Mouse (Mus musculus) MEL (cell line): Measurements from ENCODE around the gene Elavl1. TPM values are rescaled to one million over a fixed set of nuclear protein-coding genes. Genes with fewer than 3 reads are reported as not detected.

Source experiments
- DNase-seq: peaks from one replicate; pipeline ENCODE4 v3.0.0; 2011; ENCODE audit warnings: low read depth, low spot score
- H3K27ac ChIP-seq: 2 replicates; pipeline ENCODE4 v1.5.1; 2012; ENCODE audit warnings: low read depth, mild to moderate bottlenecking, control low read depth, low read length, moderate library complexity; ENCODE audit not compliant: control insufficient read depth
- H3K27me3 ChIP-seq, 2 experiments: fragments of 150-350 bp in 1 of 2; sonication (generic) in 1 of 2; 2 replicates each; pipeline ENCODE4 v1.6.1; 2012; ENCODE audit warnings: low read length in 2 of 2, mild to moderate bottlenecking in 2 of 2, improper control_type of control experiment in 1 of 2, moderate library complexity in 1 of 2; ENCODE audit not compliant: insufficient read depth in 2 of 2, control insufficient read depth in 1 of 2
- H3K36me3 ChIP-seq, 2 experiments: 2 replicates each; pipeline ENCODE4 v1.6.1; 2012 to 2014; ENCODE audit warnings: low read length in 2 of 2, improper control_type of control experiment in 1 of 2, inconsistent platforms in 1 of 2, mild to moderate bottlenecking in 1 of 2; ENCODE audit not compliant: insufficient read depth in 2 of 2, control insufficient read depth in 1 of 2
- H3K4me1 ChIP-seq, 2 experiments: fragments of 150-350 bp in 1 of 2; sonication (generic) in 1 of 2; 2 replicates each; pipeline ENCODE4 v1.6.1; 2012; ENCODE audit warnings: low read length in 2 of 2, improper control_type of control experiment in 1 of 2, mild to moderate bottlenecking in 1 of 2; ENCODE audit not compliant: insufficient read depth in 2 of 2, control insufficient read depth in 1 of 2
- H3K4me3 ChIP-seq, 2 experiments: fragments of 150-350 bp in 1 of 2; sonication (generic) in 1 of 2; 2 replicates each; pipeline ENCODE4 v1.5.1; 2012; ENCODE audit warnings: low read depth in 2 of 2, low read length in 2 of 2, mild to moderate bottlenecking in 2 of 2, moderate library complexity in 2 of 2, control low read depth in 1 of 2, improper control_type of control experiment in 1 of 2; ENCODE audit not compliant: control insufficient read depth in 1 of 2, insufficient read depth in 1 of 2
- H3K79me2 ChIP-seq: 2 replicates; pipeline ENCODE4 v1.6.1; 2012; ENCODE audit warnings: mild to moderate bottlenecking, low read length, moderate library complexity; ENCODE audit not compliant: control insufficient read depth, poor library complexity, insufficient read depth
- H3K9ac ChIP-seq: 2 replicates; pipeline ENCODE4 v1.6.1; 2012; ENCODE audit warnings: low read depth, mild to moderate bottlenecking, control low read depth, low read length, moderate library complexity; ENCODE audit not compliant: control insufficient read depth, poor library complexity, severe bottlenecking
- H3K9me3 ChIP-seq: fragments of 150-350 bp; sonication (generic); replicated peaks from 2 replicates; pipeline ENCODE4 v1.6.1; 2012; ENCODE audit warnings: mild to moderate bottlenecking, low read length, improper control_type of control experiment, moderate library complexity; ENCODE audit not compliant: insufficient read depth
- BHLHE40 ChIP-seq: IDR thresholded peaks from 2 replicates; pipeline ENCODE4 v1.6.1; 2012; ENCODE audit warnings: low read depth, mild to moderate bottlenecking, inconsistent platforms, low read length, improper control_type of control experiment, borderline replicate concordance
- CHD1 ChIP-seq: IDR thresholded peaks from 2 replicates; pipeline ENCODE4 v1.6.1; 2012; ENCODE audit warnings: low read depth, mild to moderate bottlenecking, inconsistent platforms, low read length, improper control_type of control experiment
- CHD2 ChIP-seq: IDR thresholded peaks from 2 replicates; pipeline ENCODE4 v1.6.1; 2011; ENCODE audit warnings: low read length, improper control_type of control experiment
- CTCF ChIP-seq, 3 experiments: IDR thresholded peaks in 2 of 3; conservative IDR thresholded peaks in 1 of 3; 2 replicates each; pipeline ENCODE4 v1.5.1; 2011 to 2012; ENCODE audit warnings: low read length in 3 of 3, low read depth in 2 of 3, mild to moderate bottlenecking in 2 of 3, improper control_type of control experiment in 1 of 3, inconsistent platforms in 1 of 3, mixed read lengths in 1 of 3, moderate library complexity in 1 of 3; ENCODE audit not compliant: control insufficient read depth in 1 of 3, insufficient read depth in 1 of 3, poor library complexity in 1 of 3, severe bottlenecking in 1 of 3
- E2F4 ChIP-seq: IDR thresholded peaks from 2 replicates; pipeline ENCODE4 v1.6.1; 2011; ENCODE audit warnings: low read depth, low read length, improper control_type of control experiment, borderline replicate concordance
- ELF1 ChIP-seq: IDR thresholded peaks from 2 replicates; pipeline ENCODE4 v1.6.1; 2014; ENCODE audit warnings: low read depth, mild to moderate bottlenecking, inconsistent platforms, low read length, improper control_type of control experiment, moderate library complexity
- EP300 ChIP-seq, 2 experiments: IDR thresholded peaks; 2 replicates each; pipeline ENCODE4 v1.6.1; 2011; ENCODE audit warnings: improper control_type of control experiment in 2 of 2, low read length in 2 of 2, low read depth in 1 of 2, mild to moderate bottlenecking in 1 of 2
- ETS1 ChIP-seq: IDR thresholded peaks from 2 replicates; pipeline ENCODE4 v1.6.1; 2012; ENCODE audit warnings: low read depth, mild to moderate bottlenecking, inconsistent platforms, low read length, improper control_type of control experiment, moderate library complexity
- GABPA ChIP-seq: IDR thresholded peaks from 2 replicates; pipeline ENCODE4 v1.6.1; 2012; ENCODE audit warnings: low read depth, mild to moderate bottlenecking, inconsistent platforms, low read length, improper control_type of control experiment, moderate library complexity
- GATA1 ChIP-seq: IDR thresholded peaks from 2 replicates; pipeline ENCODE4 v1.6.1; 2011; ENCODE audit warnings: low read depth, low read length, improper control_type of control experiment
- HCFC1 ChIP-seq: IDR thresholded peaks from 2 replicates; pipeline ENCODE4 v1.6.1; 2012; ENCODE audit warnings: low read depth, mild to moderate bottlenecking, inconsistent platforms, low read length, improper control_type of control experiment, moderate library complexity
- JUND ChIP-seq: IDR thresholded peaks from 2 replicates; pipeline ENCODE4 v1.6.1; 2011; ENCODE audit warnings: low read depth, mild to moderate bottlenecking, improper control_type of control experiment, low read length
- KAT2A ChIP-seq: conservative IDR thresholded peaks from 2 replicates; pipeline ENCODE4 v1.6.1; 2012; ENCODE audit warnings: low read depth, low read length, improper control_type of control experiment, inconsistent platforms
- MAFK ChIP-seq: IDR thresholded peaks from 2 replicates; pipeline ENCODE4 v1.6.1; 2011; ENCODE audit warnings: low read depth, mild to moderate bottlenecking, low read length, improper control_type of control experiment, borderline replicate concordance
- MAZ ChIP-seq: IDR thresholded peaks from 2 replicates; pipeline ENCODE4 v1.6.1; 2012; ENCODE audit warnings: low read depth, mild to moderate bottlenecking, inconsistent platforms, low read length, improper control_type of control experiment
- MEF2A ChIP-seq: IDR thresholded peaks from 2 replicates; pipeline ENCODE4 v1.6.1; 2014; ENCODE audit warnings: low read depth, mild to moderate bottlenecking, inconsistent platforms, low read length, improper control_type of control experiment; ENCODE audit not compliant: poor library complexity, insufficient replicate concordance, severe bottlenecking; ENCODE audit errors: extremely low read depth
- MXI1 ChIP-seq: IDR thresholded peaks from 2 replicates; pipeline ENCODE4 v1.6.1; 2011; ENCODE audit warnings: mild to moderate bottlenecking, low read depth, low read length, improper control_type of control experiment
- MYB ChIP-seq: IDR thresholded peaks from 2 replicates; pipeline ENCODE4 v1.6.1; 2011; ENCODE audit warnings: mild to moderate bottlenecking, low read depth, low read length, improper control_type of control experiment
- MYC ChIP-seq: IDR thresholded peaks from 2 replicates; pipeline ENCODE4 v1.6.1; 2011; ENCODE audit warnings: low read depth, mild to moderate bottlenecking, low read length, improper control_type of control experiment, moderate library complexity
- NELFE ChIP-seq: IDR thresholded peaks from 2 replicates; pipeline ENCODE4 v1.6.1; 2011; ENCODE audit warnings: low read depth, low read length, improper control_type of control experiment
- NRF1 ChIP-seq: IDR thresholded peaks from 2 replicates; pipeline ENCODE4 v1.6.1; 2014; ENCODE audit warnings: low read depth, mild to moderate bottlenecking, inconsistent platforms, low read length, improper control_type of control experiment, moderate library complexity; ENCODE audit not compliant: poor library complexity, insufficient read depth, severe bottlenecking
- POLR2A ChIP-seq, 2 experiments: IDR thresholded peaks; 2 replicates each; pipeline ENCODE4 v1.6.1; 2011 to 2012; ENCODE audit warnings: low read length in 2 of 2, mild to moderate bottlenecking in 2 of 2, control low read depth in 1 of 2, improper control_type of control experiment in 1 of 2, low read depth in 1 of 2, moderate library complexity in 1 of 2; ENCODE audit not compliant: control insufficient read depth in 1 of 2, insufficient read depth in 1 of 2, poor library complexity in 1 of 2
- POLR2AphosphoS2 ChIP-seq: IDR thresholded peaks from 2 replicates; pipeline ENCODE4 v1.6.1; 2011; ENCODE audit warnings: low read length, improper control_type of control experiment
- POLR2AphosphoS5 ChIP-seq: IDR thresholded peaks from 2 replicates; pipeline ENCODE4 v1.6.1; 2012; ENCODE audit warnings: low read depth, borderline replicate concordance, mild to moderate bottlenecking, inconsistent platforms, low read length, moderate library complexity, mixed read lengths
- RAD21 ChIP-seq: IDR thresholded peaks from 2 replicates; pipeline ENCODE4 v1.6.1; 2011; ENCODE audit warnings: mild to moderate bottlenecking, low read depth, low read length, improper control_type of control experiment
- SIN3A ChIP-seq: IDR thresholded peaks from 2 replicates; pipeline ENCODE4 v1.6.1; 2012; ENCODE audit warnings: low read length, improper control_type of control experiment, inconsistent platforms
- SMC3 ChIP-seq: IDR thresholded peaks from 2 replicates; pipeline ENCODE4 v1.6.1; 2011; ENCODE audit warnings: low read depth, low read length, improper control_type of control experiment
- TAL1 ChIP-seq: IDR thresholded peaks from 2 replicates; pipeline ENCODE4 v1.6.1; 2012; ENCODE audit warnings: mild to moderate bottlenecking, inconsistent platforms, low read length, moderate library complexity, mixed read lengths
- TBP ChIP-seq: IDR thresholded peaks from 2 replicates; pipeline ENCODE4 v1.8.0; 2011; ENCODE audit warnings: low read depth, low read length, improper control_type of control experiment
- TCF12 ChIP-seq: IDR thresholded peaks from 2 replicates; pipeline ENCODE4 v1.6.1; 2014; ENCODE audit warnings: low read depth, mild to moderate bottlenecking, inconsistent platforms, low read length, improper control_type of control experiment, moderate library complexity
- UBTF ChIP-seq: IDR thresholded peaks from 2 replicates; pipeline ENCODE4 v1.6.1; 2012; ENCODE audit warnings: low read depth, mild to moderate bottlenecking, inconsistent platforms, low read length, improper control_type of control experiment, moderate library complexity, borderline replicate concordance; ENCODE audit not compliant: insufficient read depth
- USF1 ChIP-seq: IDR thresholded peaks from 2 replicates; pipeline ENCODE4 v1.6.1; 2014; ENCODE audit warnings: low read depth, mild to moderate bottlenecking, inconsistent platforms, low read length, improper control_type of control experiment, moderate library complexity
- ZC3H11A ChIP-seq: IDR thresholded peaks from 2 replicates; pipeline ENCODE4 v1.6.1; 2012; ENCODE audit warnings: low read depth, mild to moderate bottlenecking, inconsistent platforms, low read length, improper control_type of control experiment
- ZKSCAN1 ChIP-seq: IDR thresholded peaks from 2 replicates; pipeline ENCODE4 v1.6.1; 2012; ENCODE audit warnings: low read depth, mild to moderate bottlenecking, inconsistent platforms, low read length, improper control_type of control experiment, moderate library complexity
- ZMIZ1 ChIP-seq: IDR thresholded peaks from 2 replicates; pipeline ENCODE4 v1.6.1; 2012; ENCODE audit warnings: low read depth, mild to moderate bottlenecking, inconsistent platforms, low read length, improper control_type of control experiment, moderate library complexity
- ZNF384 ChIP-seq: IDR thresholded peaks from 2 replicates; pipeline ENCODE4 v1.6.1; 2012; ENCODE audit warnings: low read depth, mild to moderate bottlenecking, inconsistent platforms, low read length, improper control_type of control experiment
- polyA plus RNA-seq, 2 experiments: library from polyadenylated mRNA; stranded (reverse) in 1 of 2; unstranded in 1 of 2; fragments of >175 nt in 1 of 2; fragments of >200 nt in 1 of 2; gene quantifications; 2 replicates each; pipeline versions ENCODE4 v1.2.1 to v1.2.4; 2012; ENCODE audit warnings: low replicate concordance in 2 of 2, low read depth in 1 of 2; ENCODE audit not compliant: insufficient read length in 2 of 2, insufficient read depth in 1 of 2, missing spikeins in 1 of 2
- total RNA-seq: library from RNA; depleted of rRNA; stranded (reverse); fragments of 300-350 nt; gene quantifications from 2 replicates; pipeline ENCODE4 v1.2.3, GENCODE M21; 2012

Gene Elavl1
- total and polyA plus RNA-seq, 3 experiments: 64.2 to 77.4 TPM; not detected in 1

DNA sequence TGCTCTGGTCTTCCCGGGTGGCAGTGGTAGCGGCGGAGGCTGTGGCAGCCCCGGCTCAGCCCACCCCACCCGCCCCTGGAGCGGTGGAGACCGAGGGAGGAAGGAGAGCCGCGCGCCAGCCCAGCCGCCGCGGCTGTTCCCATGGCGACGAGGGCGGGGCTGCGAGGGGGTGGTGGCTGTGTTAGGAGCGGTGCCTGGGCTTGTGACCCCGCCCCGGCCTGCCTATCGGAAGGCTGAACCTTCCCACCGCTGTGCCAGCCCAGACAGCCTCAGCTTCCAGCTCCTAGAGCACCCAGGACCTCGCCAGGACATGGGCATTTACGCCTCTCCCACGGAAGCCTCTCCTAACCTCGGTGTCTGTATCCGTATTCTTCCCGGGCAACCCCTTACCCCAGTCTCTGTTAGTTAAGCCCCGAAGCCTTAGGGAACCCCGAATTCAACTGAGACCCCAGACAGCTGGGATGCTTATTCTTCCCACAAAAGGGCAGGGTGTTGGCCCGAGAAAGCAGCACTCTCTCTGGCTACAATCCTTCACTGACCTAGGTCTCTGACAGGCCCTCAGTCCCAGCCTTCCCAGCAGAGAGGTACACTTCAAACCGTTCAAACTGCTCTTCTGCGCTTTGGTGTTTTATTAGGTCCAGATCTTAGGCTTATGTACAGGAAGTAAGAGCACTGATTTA lies 65.9 kb downstream of the Elavl1 start, which contains the start of gene Ctxn1:
Gene Ctxn1, minus strand, starts transcription at position 150 of the 680 bp plus-strand sequence.
- Histone ChIP-seq H3K9ac (peak within 1 kb of the TSS; percentile 54), H3K4me3 (peak within 1 kb of the TSS; percentile 41 to 50; a peak in 3 of 4 replicates), H3K27ac (no peak within 1 kb of the TSS), H3K79me2 (no peaks in the 10 kb centered on the region), H3K4me1 (peaks cover 0 to 5% of the 10 kb centered on the region in 2 experiments; a peak in 2 of 4 replicates), H3K36me3 (peaks cover 3% of the 10 kb centered on the region in 2 experiments; a peak in 3 of 4 replicates), H3K9me3 (no peaks in the 10 kb centered on the region), H3K27me3 (no peaks in the 10 kb centered on the region)
- peak; percentile 92 for DNase-seq
- no peak for TF ChIP-seq BHLHE40
- peak; percentile 63 for TF ChIP-seq USF1
- TF ChIP-seq GATA1: no peak
- no peak; the same call in 1 of the 2 replicates for TF ChIP-seq SMC3
- peak; percentile 77 for TF ChIP-seq ELF1
- peak in 1 of 2 experiments; percentile 33; a peak in 1 of 4 replicates for TF ChIP-seq POLR2A (IDR thresholded peaks at IDR 0.05; ENCODE audit: control insufficient read depth in 1 of 2, insufficient read depth in 1 of 2, low read depth in 1 of 2, low read length in 2 of 2, poor library complexity in 1 of 2)
- TF ChIP-seq RAD21: no peak
- TF ChIP-seq MEF2A: no peak
- no peak for TF ChIP-seq GABPA
- no peak for TF ChIP-seq E2F4
- TF ChIP-seq ETS1: no peak
- TF ChIP-seq SIN3A: peak; percentile 72
- no peak for TF ChIP-seq EP300 (IDR thresholded peaks at IDR 0.05; ENCODE audit: low read depth in 1 of 2, low read length in 2 of 2)
- TF ChIP-seq ZNF384: no peak
- TF ChIP-seq TBP: no peak
- TF ChIP-seq HCFC1: no peak; the same call in 1 of the 2 replicates
- TF ChIP-seq POLR2AphosphoS2: peak; percentile 91
- TF ChIP-seq TCF12: no peak
- TF ChIP-seq NRF1: no peak
- TF ChIP-seq JUND: no peak
- no peak for TF ChIP-seq POLR2AphosphoS5
- no peak for TF ChIP-seq ZMIZ1
- TF ChIP-seq ZC3H11A: no peak
- no peak for TF ChIP-seq CHD1
- TF ChIP-seq MXI1: peak; percentile 65
- TF ChIP-seq CTCF (IDR thresholded peaks at IDR 0.05 in 2 of 3, conservative IDR thresholded peaks at IDR 0.05 in 1 of 3; ENCODE audit: control insufficient read depth in 1 of 3, insufficient read depth in 1 of 3, low read depth in 2 of 3, low read length in 3 of 3, poor library complexity in 1 of 3, severe bottlenecking in 1 of 3): no peak
- no peak for TF ChIP-seq ZKSCAN1
- no peak for TF ChIP-seq KAT2A
- TF ChIP-seq MYB: no peak
- TF ChIP-seq NELFE: 0 out of 2 replicates have a peak, but pooled peaks have one; percentile 25
- TF ChIP-seq MAFK: no peak
- no peak for TF ChIP-seq UBTF
- TF ChIP-seq CHD2: no peak
- peak; percentile 97 for TF ChIP-seq MAZ
- no peak for TF ChIP-seq MYC
- no peak for TF ChIP-seq TAL1
- TF ChIP-seq, all 39 proteins: peak for 8
